Mouse (Mus musculus): Measurements from ENCODE around the gene Tas2r143.

GRCm38 (mm10) chr6:42405134-42405533, 5.1 kb downstream of the Tas2r143 start, which contains the start of gene Tas2r135:
- no peak for TF ChIP-seq CTCF (conservative IDR thresholded peaks at IDR 0.05; ENCODE audit: low read length)
- no peak for TF ChIP-seq NANOG (IDR thresholded peaks at IDR 0.05; ENCODE audit: borderline replicate concordance, low read length)
- TF ChIP-seq POU5F1 (IDR thresholded peaks at IDR 0.05; ENCODE audit: borderline replicate concordance, low read length): no peak

Data from E14TG2a.4 (cell line).